Comparison of ENCODE assay signal across 17 mouse cellular contexts in the genomic region with DNA sequence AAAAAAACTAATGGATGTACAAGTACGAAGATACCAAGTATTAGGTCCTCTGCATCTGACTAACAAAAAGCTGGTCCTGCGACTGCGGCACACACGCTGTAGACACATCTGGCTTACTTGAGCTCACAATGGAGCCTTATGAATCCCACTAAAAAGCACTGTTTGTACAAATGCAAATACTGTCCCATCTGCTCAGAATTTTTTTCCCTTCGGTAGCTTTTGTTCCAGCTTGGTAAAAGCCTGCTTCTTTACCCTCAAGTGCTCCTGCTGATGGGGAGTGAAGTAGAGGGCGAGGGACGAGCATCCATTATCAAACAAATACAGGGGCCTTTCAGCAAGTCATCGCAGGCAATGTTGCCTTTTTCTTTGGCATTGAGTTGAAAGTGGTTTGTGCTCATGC. TPM values are rescaled to one million over a fixed set of nuclear protein-coding genes. Genes with fewer than 3 reads are reported as not detected.
DNase-seq lines count a peak whose midpoint lies in the region; ATAC-seq and TF ChIP-seq lines count a peak whose summit lies in the region.
"Had no signal": no experiment of that assay in that cellular context is flagged by ENCODE, and none has a peak within 500 bp of the region (broad histone marks: within the 10 kb centered on the region; RNA-seq: fewer than 3 reads in every experiment).

No protein-coding gene starts in this region.

- no peaks in the 10 kb centered on the region for H3K27me3 ChIP-seq in forebrain, embryonic 13.5 days
- H3K27me3 ChIP-seq in forebrain, embryonic 11.5 days (ENCODE audit: control insufficient read depth, insufficient read depth, low read length): no peaks in the 10 kb centered on the region
- H3K27me3 ChIP-seq in neural tube, embryonic 11.5 days (ENCODE audit: control insufficient read depth, insufficient read depth, low read length): no peaks in the 10 kb centered on the region
- H3K27me3 ChIP-seq in neural tube, embryonic 15.5 days (replicated peaks): no peaks in the 10 kb centered on the region
- H3K27me3 ChIP-seq in forebrain, postnatal 0 days (ENCODE audit: insufficient read depth, low read length): no peaks in the 10 kb centered on the region
- H3K27me3 ChIP-seq: kidney, embryonic 15.5 days; limb, embryonic 13.5 days had no signal

- H3K9me3 ChIP-seq in forebrain, embryonic 13.5 days (replicated peaks): no peaks in the 10 kb centered on the region
- no peaks in the 10 kb centered on the region for H3K9me3 ChIP-seq in forebrain, embryonic 11.5 days (ENCODE audit: control insufficient read depth, low read length)
- no peaks in the 10 kb centered on the region for H3K9me3 ChIP-seq in neural tube, embryonic 11.5 days (ENCODE audit: control insufficient read depth, low read length)
- H3K9me3 ChIP-seq in neural tube, embryonic 15.5 days (replicated peaks): no peaks in the 10 kb centered on the region
- no peaks in the 10 kb centered on the region for H3K9me3 ChIP-seq in forebrain, postnatal 0 days (ENCODE audit: low read length)
- H3K9me3 ChIP-seq: kidney, embryonic 15.5 days; limb, embryonic 13.5 days had no signal

- H3K4me1 ChIP-seq in forebrain, embryonic 13.5 days: peaks cover 19% of the 10 kb centered on the region
- 0 out of 2 replicates have a peak, but pooled peaks cover 3% of the 10 kb centered on the region for H3K4me1 ChIP-seq in forebrain, embryonic 11.5 days (replicated peaks; ENCODE audit: control insufficient read depth, insufficient read depth, low read length)
- no peaks in the 10 kb centered on the region for H3K4me1 ChIP-seq in neural tube, embryonic 11.5 days (ENCODE audit: control insufficient read depth, insufficient read depth, low read length)
- no peaks in the 10 kb centered on the region for H3K4me1 ChIP-seq in neural tube, embryonic 15.5 days
- H3K4me1 ChIP-seq in forebrain, postnatal 0 days (ENCODE audit: insufficient read depth): 0 out of 2 replicates have a peak, but pooled peaks cover 4% of the 10 kb centered on the region
- H3K4me1 ChIP-seq: kidney, embryonic 15.5 days; limb, embryonic 13.5 days had no signal

- no peak for TF ChIP-seq CTCF in forebrain, postnatal 0 days (IDR thresholded peaks at IDR 0.05; ENCODE audit: low read depth)

- H3K9ac ChIP-seq in forebrain, embryonic 13.5 days: no peak overlapping the region
- no peak overlapping the region for H3K9ac ChIP-seq in forebrain, embryonic 11.5 days (ENCODE audit: low read length)
- H3K9ac ChIP-seq in neural tube, embryonic 11.5 days (ENCODE audit: low read length): no peak overlapping the region
- no peak overlapping the region for H3K9ac ChIP-seq in neural tube, embryonic 15.5 days (replicated peaks)
- H3K9ac ChIP-seq in forebrain, postnatal 0 days: no peak overlapping the region
- H3K9ac ChIP-seq: kidney, embryonic 15.5 days; limb, embryonic 13.5 days had no signal

- H3K27ac ChIP-seq in forebrain, embryonic 13.5 days: no peak overlapping the region
- H3K27ac ChIP-seq in forebrain, embryonic 11.5 days (ENCODE audit: low read depth, low read length): no peak overlapping the region
- 0 out of 2 replicates have a peak overlapping the region, but pooled peaks have one; percentile 23 for H3K27ac ChIP-seq in neural tube, embryonic 11.5 days (ENCODE audit: low read depth, low read length)
- no peak overlapping the region for H3K27ac ChIP-seq in neural tube, embryonic 15.5 days (replicated peaks)
- no peak overlapping the region for H3K27ac ChIP-seq in forebrain, postnatal 0 days (ENCODE audit: low read depth, low read length)
- H3K27ac ChIP-seq: heart, adult 2 months; kidney, embryonic 15.5 days; left cerebral cortex, adult 2 months; limb, embryonic 13.5 days had no signal

- H3K4me3 ChIP-seq in forebrain, embryonic 13.5 days: no peak overlapping the region
- H3K4me3 ChIP-seq in forebrain, embryonic 11.5 days (ENCODE audit: low read depth, low read length): no peak overlapping the region
- no peak overlapping the region for H3K4me3 ChIP-seq in neural tube, embryonic 11.5 days (ENCODE audit: low read depth, low read length)
- H3K4me3 ChIP-seq in neural tube, embryonic 15.5 days (replicated peaks): no peak overlapping the region
- H3K4me3 ChIP-seq in forebrain, postnatal 0 days (ENCODE audit: low read depth, low read length): no peak overlapping the region
- H3K4me3 ChIP-seq: heart, adult 2 months; kidney, embryonic 15.5 days; left cerebral cortex, adult 2 months; limb, embryonic 13.5 days had no signal

- H3K4me2 ChIP-seq in forebrain, embryonic 13.5 days: no peak overlapping the region
- H3K4me2 ChIP-seq in forebrain, embryonic 11.5 days (ENCODE audit: low read depth, low read length, severe bottlenecking): no peak overlapping the region
- no peak overlapping the region for H3K4me2 ChIP-seq in neural tube, embryonic 11.5 days (ENCODE audit: low read depth)
- no peak overlapping the region for H3K4me2 ChIP-seq in neural tube, embryonic 15.5 days
- no peak overlapping the region for H3K4me2 ChIP-seq in forebrain, postnatal 0 days (ENCODE audit: low read depth)
- H3K4me2 ChIP-seq: kidney, embryonic 15.5 days; limb, embryonic 13.5 days had no signal

- H3K36me3 ChIP-seq in forebrain, embryonic 13.5 days (ENCODE audit: poor library complexity, severe bottlenecking): no peaks in the 10 kb centered on the region
- H3K36me3 ChIP-seq in forebrain, embryonic 11.5 days (ENCODE audit: control insufficient read depth, insufficient read depth, low read length): no peaks in the 10 kb centered on the region
- no peaks in the 10 kb centered on the region for H3K36me3 ChIP-seq in neural tube, embryonic 11.5 days (ENCODE audit: control insufficient read depth, insufficient read depth, low read length)
- H3K36me3 ChIP-seq in neural tube, embryonic 15.5 days: no peaks in the 10 kb centered on the region
- H3K36me3 ChIP-seq in forebrain, postnatal 0 days (ENCODE audit: insufficient read depth): no peaks in the 10 kb centered on the region
- H3K36me3 ChIP-seq: kidney, embryonic 15.5 days; limb, embryonic 13.5 days had no signal

- peak; percentile 57; the same call in 1 of the 2 replicates for ATAC-seq in forebrain, embryonic 13.5 days
- no peak for ATAC-seq in forebrain, embryonic 11.5 days (replicated peaks; ENCODE audit: low FRiP score)
- no peak for ATAC-seq in neural tube, embryonic 11.5 days (ENCODE audit: insufficient read depth, low FRiP score, low TSS enrichment)
- ATAC-seq in neural tube, embryonic 15.5 days (ENCODE audit: low FRiP score): no peak
- 0 out of 2 replicates have a peak, but pooled peaks have one; percentile 29 for ATAC-seq in forebrain, postnatal 0 days
- no peak for ATAC-seq in activated CD4-positive, CD25-positive, alpha-beta regulatory T cell, adult 4 months
- ATAC-seq: Patski had no signal

- 35% methylated on average over 8 of the region's 8 CpGs for WGBS in forebrain, embryonic 13.5 days
- 56% methylated on average over 8 of the region's 8 CpGs for WGBS in forebrain, embryonic 11.5 days
- 56% methylated on average over 8 of the region's 8 CpGs for WGBS in neural tube, embryonic 11.5 days
- WGBS in neural tube, embryonic 15.5 days: 32% methylated on average over 8 of the region's 8 CpGs
- WGBS in forebrain, postnatal 0 days: 33% methylated on average over 8 of the region's 8 CpGs

- DNase-seq in forebrain, embryonic 11.5 days (ENCODE audit: low spot score): no peak
- no peak for DNase-seq in neural tube, embryonic 11.5 days (ENCODE audit: low spot score)
- DNase-seq in forebrain, postnatal 0 days: peak; percentile 11
- peak; percentile 41 for DNase-seq in telencephalon, adult 2 months (ENCODE audit: low read depth, low spot score)
- DNase-seq in T-cell, adult 2 months (ENCODE audit: low spot score): no peak
- DNase-seq: adrenal gland, postnatal 10 days; cerebellum, postnatal 10 days; heart, adult 2 months; lung, postnatal 4 days; thymus, adult 18-20 months had no signal

RNA-seq across cellular contexts. Expression of a gene that starts 29.3 kb away (rescaled TPM):
- polyA plus RNA-seq in forebrain, embryonic 13.5 days (2015; fragmentation: Nextera tagmentation; extraction: Ambion mirVana): 7.8 and 10.5 TPM in 2 replicates
- 6.9 and 9.1 TPM in 2 replicates for polyA plus RNA-seq in forebrain, embryonic 11.5 days (2014; fragmentation: Nextera tagmentation; extraction: Ambion mirVana)
- 7.4 and 7.6 TPM in 2 replicates for polyA plus RNA-seq in neural tube, embryonic 11.5 days (2014; fragmentation: Nextera tagmentation; extraction: Ambion mirVana)
- 13.1 and 13.3 TPM in 2 replicates for polyA plus RNA-seq in neural tube, embryonic 15.5 days (2015; fragmentation: Nextera tagmentation; extraction: Ambion mirVana)
- 26.7 and 32.2 TPM in 2 replicates for total RNA-seq in forebrain, postnatal 0 days (2014; rRNA removed)
- polyA plus RNA-seq in forebrain, postnatal 0 days (2015; fragmentation: Nextera tagmentation; extraction: Ambion mirVana): 10.1 and 12.9 TPM in 2 replicates
- polyA plus RNA-seq in activated CD4-positive, CD25-positive, alpha-beta regulatory T cell, adult 4 months (2017; shearing (Covaris generic)): under 1 TPM in 1 of 2 experiments, not detected in 1; 0.82 TPM

Comparison
In these comparisons a context has a peak if more than half of its experiments do, and no peak if none do; other contexts are left out.
1. ATAC-seq: peak in forebrain, embryonic 13.5 days (single experiment) and forebrain, postnatal 0 days (single experiment); none in forebrain, embryonic 11.5 days (single experiment), neural tube, embryonic 11.5 days (single experiment), neural tube, embryonic 15.5 days (single experiment) and activated CD4-positive, CD25-positive, alpha-beta regulatory T cell, adult 4 months (single experiment).
2. DNase-seq: peak in forebrain, postnatal 0 days (single experiment) and telencephalon, adult 2 months (single experiment); none in forebrain, embryonic 11.5 days (single experiment), neural tube, embryonic 11.5 days (single experiment) and T-cell, adult 2 months (single experiment).